Mouse (Mus musculus): ENCODE measurements around the gene Sppl3.
A peak's percentile ranks its signal among the peaks of the same experiment; 100 is the strongest.

Gene Sppl3

GRCm38 (mm10) chr5:114997327-114997726 is 13.6 kb upstream of the Sppl3 start:
- DNase-seq (ENCODE audit: low read depth, low spot score): no peak

DNA sequence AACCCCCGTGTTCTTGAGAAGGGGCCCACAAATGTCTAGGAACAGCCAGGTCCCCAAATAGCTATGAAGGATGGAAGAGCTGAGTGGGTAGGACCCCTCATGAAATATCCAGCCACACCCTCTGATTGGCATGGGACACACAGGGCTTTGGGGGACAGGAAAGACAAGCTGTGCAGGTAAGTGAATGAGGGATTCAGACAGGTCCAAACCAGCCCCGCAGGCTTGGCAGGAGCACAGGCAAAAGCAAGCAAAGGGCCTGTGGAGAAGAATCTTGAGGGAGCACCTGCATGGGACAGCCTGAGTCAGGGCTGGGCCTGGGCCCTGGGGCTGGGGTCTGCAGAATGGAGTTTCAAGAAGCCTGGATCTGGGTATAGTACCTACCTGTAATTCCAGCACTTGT is 10.4 kb upstream of the Sppl3 start:
- DNase-seq (ENCODE audit: low read depth, low spot score): no peak

DNA sequence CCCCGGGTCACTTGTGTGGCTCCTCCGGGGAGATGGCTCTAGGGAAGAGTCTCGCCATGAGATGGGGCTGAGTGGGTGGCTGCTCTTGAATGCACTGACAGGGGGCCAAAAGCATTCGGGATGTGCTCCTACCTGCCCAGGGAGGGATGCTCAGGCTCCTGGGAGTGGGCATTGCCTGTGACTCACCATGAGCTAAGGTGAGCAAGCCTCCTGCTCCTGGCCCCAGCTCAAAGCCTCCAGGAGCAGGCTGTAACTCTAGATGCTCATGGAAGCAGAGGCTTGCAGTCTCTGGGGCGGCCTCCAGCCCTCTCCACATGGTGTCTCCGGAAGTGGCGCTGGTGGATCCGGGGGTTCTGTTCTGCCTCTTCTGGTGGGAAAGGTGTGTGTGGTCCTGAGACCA is 9.5 kb upstream of the Sppl3 start:
- no peak for DNase-seq (ENCODE audit: low read depth, low spot score)

DNA sequence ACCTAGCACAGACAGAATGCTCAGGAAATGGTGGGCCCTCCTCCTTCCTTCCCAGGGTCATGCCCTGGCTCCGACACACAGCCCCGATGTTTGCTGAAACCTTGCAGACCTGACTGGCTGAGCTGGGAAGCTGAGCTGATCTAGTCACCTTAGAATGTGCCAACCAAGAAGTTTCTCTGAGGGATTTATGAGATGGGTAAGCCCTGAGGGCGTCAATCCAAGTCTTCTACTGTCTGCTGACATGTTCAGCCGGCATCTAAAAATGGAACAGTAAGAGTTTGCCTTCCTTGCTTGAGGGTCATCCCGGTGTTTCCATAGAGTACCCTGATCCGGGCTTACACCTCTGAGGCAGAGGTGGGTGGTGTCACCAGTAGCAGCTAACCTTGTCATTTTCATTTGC is 8.2 kb upstream of the Sppl3 start:
- no peak for DNase-seq (ENCODE audit: low read depth, low spot score)

DNA sequence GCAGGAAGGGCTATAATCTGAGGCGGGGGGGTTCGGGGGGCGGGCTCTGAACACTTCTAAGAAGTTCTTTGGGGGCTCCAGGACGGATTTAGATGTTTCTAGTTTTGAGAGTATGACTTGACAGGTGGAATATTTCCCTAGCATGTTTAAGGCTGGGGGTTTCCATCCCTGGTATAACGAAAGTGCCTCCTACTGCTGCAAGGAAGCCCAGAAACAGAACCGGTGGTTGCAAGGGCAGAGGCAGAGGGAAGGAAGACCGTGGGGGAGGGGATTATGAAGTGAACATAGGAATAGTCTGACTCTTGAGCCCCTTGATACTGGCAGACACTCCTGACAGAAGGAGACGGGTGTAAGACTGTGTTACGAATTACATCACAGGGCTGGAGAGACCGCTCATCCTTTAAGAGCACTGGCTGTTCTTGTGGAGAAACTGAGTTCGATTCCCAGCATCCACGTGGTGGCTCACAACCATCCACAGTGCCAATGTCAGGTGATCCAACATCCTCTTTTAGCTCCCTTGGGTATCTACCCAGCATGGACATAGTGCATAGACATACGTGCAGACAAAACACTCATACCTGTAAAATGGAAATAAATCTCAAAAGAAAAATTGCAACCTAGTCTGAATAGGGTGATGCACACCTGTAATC is 7.6 kb upstream of the Sppl3 start:
- no peak for DNase-seq (ENCODE audit: low read depth, low spot score)

- DNase-seq (ENCODE audit: low read depth, low spot score): no peak
These were observed 3.2 kb upstream of the Sppl3 start for GRCm38 (mm10) chr5:115007768-115008167.

GRCm38 (mm10) chr5:115008307-115008706 is 2.6 kb upstream of the Sppl3 start:
- peak; percentile 82 for DNase-seq (ENCODE audit: low read depth, low spot score)

- DNase-seq (ENCODE audit: low read depth, low spot score): peak; percentile 71
These were observed 1.8 kb upstream of the Sppl3 start for GRCm38 (mm10) chr5:115009143-115009542.

GRCm38 (mm10) chr5:115009961-115010360 is 976 bp upstream of the Sppl3 start:
- DNase-seq (ENCODE audit: low read depth, low spot score): peak; percentile 66

DNA sequence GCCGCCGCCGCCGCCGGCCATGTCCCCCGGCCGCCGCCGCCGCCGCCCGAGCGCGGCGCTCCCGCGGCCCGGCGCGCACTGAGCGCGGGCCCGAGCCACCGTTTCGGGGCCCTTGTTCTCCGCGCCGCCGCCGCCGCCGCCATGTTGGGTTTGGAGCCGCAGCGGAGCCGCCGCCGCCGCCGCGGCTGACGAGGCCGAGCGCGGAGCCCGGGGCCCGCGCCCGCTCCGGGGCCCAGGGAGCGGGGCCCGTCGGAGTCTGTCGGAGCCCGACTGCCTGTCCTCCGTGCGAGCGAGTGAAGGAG is 231 bp downstream of the Sppl3 start:
- DNase-seq (ENCODE audit: low read depth, low spot score): no peak

GRCm38 (mm10) chr5:115011519-115012261 is 753 bp downstream of the Sppl3 start:
- peak; percentile 44 for DNase-seq (ENCODE audit: low read depth, low spot score)

DNA sequence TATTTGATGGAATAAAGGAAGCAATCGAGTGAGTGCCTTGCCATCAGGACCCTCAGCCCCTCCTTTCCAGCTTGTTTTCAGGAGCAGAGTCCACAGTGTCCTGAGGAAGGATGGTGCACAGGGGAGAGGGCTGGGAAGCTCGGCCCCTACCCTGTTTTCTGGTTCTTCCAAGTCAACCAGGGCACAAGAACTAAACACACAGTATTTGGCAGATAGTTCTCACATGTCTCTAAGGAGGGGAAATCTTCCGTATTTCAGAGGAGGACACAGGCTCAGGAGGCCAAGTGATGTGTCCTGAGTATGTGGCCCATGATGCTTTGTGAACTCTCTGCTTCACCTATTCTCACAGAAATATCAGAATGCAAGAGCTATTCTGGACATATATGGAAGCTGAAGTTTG is 2.5 kb downstream of the Sppl3 start:
- DNase-seq (ENCODE audit: low read depth, low spot score): no peak

GRCm38 (mm10) chr5:115014570-115014969 is 3.6 kb downstream of the Sppl3 start:
- no peak for DNase-seq (ENCODE audit: low read depth, low spot score)

- DNase-seq (ENCODE audit: low read depth, low spot score): no peak
These were observed 4.2 kb downstream of the Sppl3 start for GRCm38 (mm10) chr5:115015121-115015520.

GRCm38 (mm10) chr5:115018270-115018669 is 7.3 kb downstream of the Sppl3 start:
- DNase-seq (ENCODE audit: low read depth, low spot score): no peak

- no peak for DNase-seq (ENCODE audit: low read depth, low spot score)
These were observed 7.9 kb downstream of the Sppl3 start for GRCm38 (mm10) chr5:115018813-115019212.

- DNase-seq (ENCODE audit: low read depth, low spot score): no peak
These were observed 11.1 kb downstream of the Sppl3 start for GRCm38 (mm10) chr5:115022021-115022420.

GRCm38 (mm10) chr5:115026170-115026569 is 15.2 kb downstream of the Sppl3 start:
- DNase-seq (ENCODE audit: low read depth, low spot score): no peak

- no peak for DNase-seq (ENCODE audit: low read depth, low spot score)
These were observed 16.2 kb downstream of the Sppl3 start for GRCm38 (mm10) chr5:115027109-115027508.

- DNase-seq (ENCODE audit: low read depth, low spot score): no peak
These were observed 18.0 kb downstream of the Sppl3 start for GRCm38 (mm10) chr5:115028920-115029319.

DNA sequence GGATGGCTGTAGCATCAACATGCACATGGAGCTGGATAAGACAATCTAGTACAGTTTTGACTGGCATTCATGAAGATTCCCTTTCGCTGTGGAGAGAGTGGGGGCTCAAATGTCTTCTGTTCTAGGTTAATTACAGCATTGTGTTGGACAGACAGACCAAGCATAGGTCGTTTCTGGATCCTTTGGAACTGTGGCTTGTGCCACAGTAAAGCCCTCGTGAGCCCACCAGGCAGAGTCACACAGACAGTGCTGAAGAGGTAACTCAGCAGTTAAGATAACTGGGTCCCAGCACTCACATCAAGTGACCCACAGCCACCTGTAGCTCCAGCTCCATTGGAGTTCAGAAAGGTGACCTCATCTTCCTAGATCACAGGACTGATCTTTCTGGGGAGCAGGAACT is 18.6 kb downstream of the Sppl3 start:
- DNase-seq (ENCODE audit: low read depth, low spot score): no peak

- no peak for DNase-seq (ENCODE audit: low read depth, low spot score)
These were observed 20.6 kb downstream of the Sppl3 start for GRCm38 (mm10) chr5:115031576-115031975.

DNA sequence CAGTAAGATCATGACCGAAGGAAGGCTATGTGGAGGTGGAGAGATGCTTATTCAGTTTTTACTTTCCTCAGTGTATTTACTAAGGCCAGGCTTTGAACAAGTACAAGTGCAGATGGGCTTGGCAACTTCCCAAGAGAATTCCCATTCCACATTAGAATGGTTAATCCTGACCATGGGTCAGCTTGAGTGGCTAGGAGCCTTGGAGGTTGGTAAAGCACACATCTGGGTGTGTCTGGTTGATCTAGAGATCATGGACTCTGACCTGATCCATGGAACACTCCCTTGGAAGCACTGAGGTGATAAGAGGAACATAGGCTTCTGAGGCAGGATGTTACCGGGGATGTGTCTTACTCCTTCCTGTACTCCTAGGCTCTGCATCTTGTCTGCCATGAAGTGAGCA is 21.7 kb downstream of the Sppl3 start:
- DNase-seq (ENCODE audit: low read depth, low spot score): no peak

GRCm38 (mm10) chr5:115035217-115035616 is 24.3 kb downstream of the Sppl3 start:
- DNase-seq (ENCODE audit: low read depth, low spot score): no peak

All from R1 (cell line).